ENCODE assay signal across 18 mouse cellular contexts in genomic region chr5:140931523-140932229, GRCm38 (mm10).
DNase-seq lines count a peak whose midpoint lies in the region; ATAC-seq and TF ChIP-seq lines count a peak whose summit lies in the region.
"Had no signal": no experiment of that assay in that cellular context is flagged by ENCODE, and none has a peak within 500 bp of the region (broad histone marks: within the 10 kb centered on the region; RNA-seq: fewer than 3 reads in every experiment).

No protein-coding gene starts in this region.

- H3K9ac ChIP-seq in intestine, embryonic 14.5 days (ENCODE audit: low read length), result no peak overlapping the region
- H3K9ac ChIP-seq in intestine, embryonic 15.5 days, result no peak overlapping the region
- H3K9ac ChIP-seq in lung, embryonic 15.5 days, result no peak overlapping the region
- no peak overlapping the region for H3K9ac ChIP-seq in forebrain, postnatal 0 days
- H3K9ac ChIP-seq in stomach, embryonic 16.5 days (ENCODE audit: low read length), result no peak overlapping the region
- H3K9ac ChIP-seq: heart, embryonic 12.5 days; limb, embryonic 12.5 days had no signal

- H3K36me3 ChIP-seq in intestine, embryonic 14.5 days (ENCODE audit: control insufficient read depth, insufficient read depth, low read length), result no peaks in the 10 kb centered on the region
- no peaks in the 10 kb centered on the region for H3K36me3 ChIP-seq in intestine, embryonic 15.5 days
- no peaks in the 10 kb centered on the region for H3K36me3 ChIP-seq in lung, embryonic 15.5 days
- H3K36me3 ChIP-seq in forebrain, postnatal 0 days (ENCODE audit: insufficient read depth), result no peaks in the 10 kb centered on the region
- H3K36me3 ChIP-seq in stomach, embryonic 16.5 days (ENCODE audit: control insufficient read depth, insufficient read depth, low read length), result no peaks in the 10 kb centered on the region
- H3K36me3 ChIP-seq: G1E; heart, embryonic 12.5 days; limb, embryonic 12.5 days had no signal

- WGBS in intestine, embryonic 14.5 days, result 44% methylated on average over 5 of the region's 5 CpGs
- 40% methylated on average over 5 of the region's 5 CpGs for WGBS in intestine, embryonic 15.5 days
- WGBS in lung, embryonic 15.5 days, result 29% methylated on average over 5 of the region's 5 CpGs
- WGBS in forebrain, postnatal 0 days, result 26% methylated on average over 5 of the region's 5 CpGs
- 43% methylated on average over 5 of the region's 5 CpGs for WGBS in stomach, embryonic 16.5 days

- no peak for TF ChIP-seq CTCF in forebrain, postnatal 0 days (IDR thresholded peaks at IDR 0.05; ENCODE audit: low read depth)

- H3K9me3 ChIP-seq in intestine, embryonic 14.5 days (ENCODE audit: control insufficient read depth, low read length), result 0 out of 2 replicates have a peak, but pooled peaks cover under 1% of the 10 kb centered on the region
- H3K9me3 ChIP-seq in intestine, embryonic 15.5 days, result no peaks in the 10 kb centered on the region
- H3K9me3 ChIP-seq in lung, embryonic 15.5 days, result no peaks in the 10 kb centered on the region
- no peaks in the 10 kb centered on the region for H3K9me3 ChIP-seq in forebrain, postnatal 0 days (ENCODE audit: low read length)
- H3K9me3 ChIP-seq in stomach, embryonic 16.5 days (replicated peaks; ENCODE audit: control insufficient read depth, low read length), result no peaks in the 10 kb centered on the region
- H3K9me3 ChIP-seq: heart, embryonic 12.5 days had no signal

- no peak overlapping the region for H3K4me2 ChIP-seq in intestine, embryonic 14.5 days (ENCODE audit: low read length)
- no peak overlapping the region for H3K4me2 ChIP-seq in intestine, embryonic 15.5 days (replicated peaks)
- no peak overlapping the region for H3K4me2 ChIP-seq in lung, embryonic 15.5 days
- H3K4me2 ChIP-seq in forebrain, postnatal 0 days (ENCODE audit: low read depth), result no peak overlapping the region
- no peak overlapping the region for H3K4me2 ChIP-seq in stomach, embryonic 16.5 days (ENCODE audit: low read depth, low read length)
- H3K4me2 ChIP-seq: heart, embryonic 12.5 days; limb, embryonic 12.5 days had no signal

- H3K4me3 ChIP-seq in intestine, embryonic 14.5 days (ENCODE audit: low read depth, low read length), result no peak overlapping the region
- H3K4me3 ChIP-seq in intestine, embryonic 15.5 days (replicated peaks), result no peak overlapping the region
- H3K4me3 ChIP-seq in lung, embryonic 15.5 days, result no peak overlapping the region
- no peak overlapping the region for H3K4me3 ChIP-seq in forebrain, postnatal 0 days (ENCODE audit: low read depth, low read length)
- no peak overlapping the region for H3K4me3 ChIP-seq in stomach, embryonic 16.5 days (replicated peaks; ENCODE audit: low read length)
- H3K4me3 ChIP-seq: heart, embryonic 12.5 days; layer of hippocampus, adult 2 months; limb, embryonic 12.5 days had no signal

- 0 out of 2 replicates have a peak, but pooled peaks have one; percentile 53 for ATAC-seq in intestine, embryonic 14.5 days (replicated peaks; ENCODE audit: low FRiP score, low TSS enrichment, low read depth)
- no peak for ATAC-seq in intestine, embryonic 15.5 days
- ATAC-seq in lung, embryonic 15.5 days (ENCODE audit: borderline replicate concordance, extremely low read depth, low FRiP score, low TSS enrichment), result peak; percentile 66; the same call in 1 of the 2 replicates
- ATAC-seq in forebrain, postnatal 0 days, result peak; percentile 45; the same call in 1 of the 2 replicates
- peak; percentile 72; the same call in 1 of the 2 replicates for ATAC-seq in stomach, embryonic 16.5 days (ENCODE audit: insufficient read depth, low FRiP score)
- ATAC-seq: CD4-positive, CD25-positive, alpha-beta regulatory T cell, adult 4 months; hindbrain, embryonic 16.5 days had no signal

- H3K4me1 ChIP-seq in intestine, embryonic 14.5 days (replicated peaks; ENCODE audit: control insufficient read depth, insufficient read depth, low read length), result no peaks in the 10 kb centered on the region; the same call in 1 of the 2 replicates
- H3K4me1 ChIP-seq in intestine, embryonic 15.5 days (replicated peaks), result 0 out of 2 replicates have a peak, but pooled peaks cover 3% of the 10 kb centered on the region
- H3K4me1 ChIP-seq in lung, embryonic 15.5 days, result peaks cover 4% of the 10 kb centered on the region; the same call in 1 of the 2 replicates
- H3K4me1 ChIP-seq in forebrain, postnatal 0 days (ENCODE audit: insufficient read depth), result no peaks in the 10 kb centered on the region
- H3K4me1 ChIP-seq in stomach, embryonic 16.5 days (ENCODE audit: control insufficient read depth, insufficient read depth, low read length), result peaks cover 3% of the 10 kb centered on the region
- H3K4me1 ChIP-seq: heart, embryonic 12.5 days; limb, embryonic 12.5 days had no signal

- no peak for DNase-seq in intestine, embryonic 14.5 days (ENCODE audit: low spot score)
- DNase-seq in lung, postnatal 36 days, result no peak
- DNase-seq in forebrain, postnatal 0 days, result peak; percentile 41
- DNase-seq in gastrocnemius, postnatal 10 days, result no peak
- DNase-seq: cerebellum, postnatal 25 days; heart, postnatal 36 days; kidney, adult 9 months; lung, adult 18-20 months; thymus, postnatal 14 days had no signal

- H3K27me3 ChIP-seq in intestine, embryonic 14.5 days (replicated peaks; ENCODE audit: control insufficient read depth, insufficient read depth, low read length), result no peaks in the 10 kb centered on the region
- no peaks in the 10 kb centered on the region for H3K27me3 ChIP-seq in intestine, embryonic 15.5 days (replicated peaks)
- H3K27me3 ChIP-seq in lung, embryonic 15.5 days, result no peaks in the 10 kb centered on the region
- no peaks in the 10 kb centered on the region for H3K27me3 ChIP-seq in forebrain, postnatal 0 days (ENCODE audit: insufficient read depth, low read length)
- no peaks in the 10 kb centered on the region for H3K27me3 ChIP-seq in stomach, embryonic 16.5 days (ENCODE audit: control insufficient read depth, insufficient read depth, low read length)
- H3K27me3 ChIP-seq: heart, embryonic 12.5 days; limb, embryonic 12.5 days had no signal

- no peak overlapping the region for H3K27ac ChIP-seq in intestine, embryonic 14.5 days (ENCODE audit: low read depth)
- H3K27ac ChIP-seq in intestine, embryonic 15.5 days, result no peak overlapping the region
- no peak overlapping the region for H3K27ac ChIP-seq in lung, embryonic 15.5 days
- no peak overlapping the region for H3K27ac ChIP-seq in forebrain, postnatal 0 days (ENCODE audit: low read depth, low read length)
- peak overlapping the region; percentile 38; the same call in 1 of the 2 replicates for H3K27ac ChIP-seq in stomach, embryonic 16.5 days (ENCODE audit: low read length)
- H3K27ac ChIP-seq: layer of hippocampus, adult 2 months; limb, embryonic 12.5 days had no signal
